ENCODE assay signal across 8 mouse cellular contexts in the genomic region with DNA sequence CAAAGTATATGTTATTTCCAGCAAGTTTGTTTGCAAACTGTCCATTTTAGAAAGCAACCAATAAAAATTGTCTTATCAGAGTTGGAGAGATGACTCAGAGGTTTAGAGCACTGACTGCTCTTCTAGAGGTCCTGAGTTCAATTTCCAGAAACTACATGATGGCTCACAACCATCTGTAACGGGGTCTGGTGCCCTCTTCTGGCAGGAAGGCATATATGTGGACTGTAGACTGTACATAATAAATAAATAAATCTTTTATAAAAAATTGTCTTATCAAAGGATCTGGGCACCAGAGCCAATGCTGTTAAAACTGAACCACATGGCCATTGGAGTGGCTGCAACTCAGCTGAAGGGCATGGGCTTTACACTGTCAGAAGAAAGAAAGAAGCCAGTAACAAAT. TPM values are rescaled to one million over a fixed set of nuclear protein-coding genes. Genes with fewer than 3 reads are reported as not detected.
DNase-seq lines count a peak whose midpoint lies in the region.

No protein-coding gene starts in this region.

- intact Hi-C loops in left cerebral cortex, postnatal 14 days (cut with DNase I) = no loop called here
- intact Hi-C loops in gastrocnemius, postnatal 14 days (cut with DNase I; ENCODE audit: low total_unique reads) = no loop called here

- DNase-seq in adrenal gland, postnatal 10 days = peak; percentile 20
- DNase-seq in adrenal gland, adult 8-10 months = no peak
- DNase-seq in left cerebral cortex, postnatal 14 days (ENCODE audit: low spot score in 2 of 2) = peak; percentile 8 to 23
- no peak for DNase-seq in left cerebral cortex, adult 8-10 months (ENCODE audit: low spot score in 2 of 2)
- peak; percentile 52 for DNase-seq in brain, adult 2 months (ENCODE audit: low read depth, low spot score)
- peak; percentile 59 for DNase-seq in naive thymus-derived CD4-positive, alpha-beta T cell, adult 2 months (ENCODE audit: low read depth)
- no peak for DNase-seq in retina, embryonic 14.5 days (ENCODE audit: low spot score)
- no peak for DNase-seq in gastrocnemius, postnatal 14 days

RNA-seq across cellular contexts. Expression of a gene that starts 7.1 kb away (rescaled TPM):
- 10 to 100 TPM; 59.4 to 61.1 TPM for total RNA-seq in adrenal gland, postnatal 10 days (2021)
- 10 to 100 TPM; 67.8 to 82.0 (median 78.5) TPM for total RNA-seq in adrenal gland, adult 8-10 months (2022)
- 10 to 100 TPM; 48.7 to 52.8 TPM for total RNA-seq in left cerebral cortex, postnatal 14 days (2021)
- 10 to 100 TPM; 59.6 to 72.2 (median 64.0) TPM for total RNA-seq in left cerebral cortex, adult 8-10 months (2022)
- 10 to 100 TPM; 19.3 to 20.3 TPM for total RNA-seq in gastrocnemius, postnatal 14 days (2021)

RNA-seq across cellular contexts. Expression of a gene that starts 34.5 kb away (rescaled TPM):
- 10 to 100 TPM in 1 of 2 experiments, 1 to 10 TPM in 1; 4.3 to 11.7 TPM for total RNA-seq in adrenal gland, postnatal 10 days (2021)
- total RNA-seq in adrenal gland, adult 8-10 months (2022) = 1 to 10 TPM; 1.0 to 2.3 (median 1.6) TPM
- total RNA-seq in left cerebral cortex, postnatal 14 days (2021) = 1 to 10 TPM; 2.0 to 2.5 TPM
- 1 to 10 TPM; 2.7 to 3.9 (median 3.3) TPM for total RNA-seq in left cerebral cortex, adult 8-10 months (2022)
- total RNA-seq in gastrocnemius, postnatal 14 days (2021) = 10 to 100 TPM; 47.3 to 50.9 TPM

Comparison
In these comparisons a context has a peak if more than half of its experiments do, and no peak if none do; other contexts are left out.
1. DNase-seq: peak in adrenal gland, postnatal 10 days (single experiment), left cerebral cortex, postnatal 14 days (2 of 2), brain, adult 2 months (single experiment) and naive thymus-derived CD4-positive, alpha-beta T cell, adult 2 months (single experiment); none in adrenal gland, adult 8-10 months (single experiment), left cerebral cortex, adult 8-10 months (0 of 2), retina, embryonic 14.5 days (single experiment) and gastrocnemius, postnatal 14 days (single experiment).